Mouse (Mus musculus) left cerebral cortex, postnatal 10 days (tissue): ENCODE results near the gene Cacna1h. TPM values are rescaled to one million over a fixed set of nuclear protein-coding genes. Genes with fewer than 3 reads are reported as not detected.

Source experiments
- DNase-seq, 2 experiments: peaks; one replicate each; pipeline ENCODE4 v3.0.0; 2021 to 2022; ENCODE audit warnings: low spot score in 2 of 2, mixed read lengths in 1 of 2; ENCODE audit errors: extremely low spot score in 1 of 2
- intact Hi-C: fragments of 180-260 bp; cut with DNase I; formaldehyde crosslinking; loops from one replicate; pipeline ENCODE4 v1.15.1; 2025
- total RNA-seq, 2 experiments: library from RNA; stranded (reverse); gene quantifications; 2 replicates each; pipeline ENCODE4 v1.2.3; 2021

The Cacna1h gene
- total RNA-seq, 2 experiments from 2014 or later = 53.7 to 62.9 TPM

GRCm38 (mm10) chr17:25452246-25452965 is 18.8 kb upstream of the Cacna1h start:
- DNase-seq = no peak
- intact Hi-C loops = no loop called here

DNA sequence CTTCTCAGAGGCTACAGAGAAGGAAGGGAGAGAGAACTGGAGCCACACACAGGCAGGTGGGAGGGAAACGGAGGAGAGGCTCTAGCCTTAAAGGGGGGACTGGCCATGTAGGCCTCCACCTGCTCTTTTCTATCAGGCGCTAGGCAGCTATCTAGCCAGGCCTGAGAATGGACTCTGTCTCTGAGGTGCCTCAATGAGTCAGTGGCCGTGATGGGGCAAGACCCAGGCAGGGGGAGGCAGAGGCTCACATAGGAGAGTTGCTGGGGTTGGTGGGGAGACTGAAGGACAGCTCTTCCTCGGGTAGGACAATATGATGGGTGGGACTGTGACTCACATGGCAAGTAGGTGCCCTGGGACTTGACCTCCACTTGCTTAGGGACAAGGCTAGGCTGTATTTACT is 16.7 kb upstream of the Cacna1h start:
- no peak for DNase-seq
- intact Hi-C loops = no loop called here

DNA sequence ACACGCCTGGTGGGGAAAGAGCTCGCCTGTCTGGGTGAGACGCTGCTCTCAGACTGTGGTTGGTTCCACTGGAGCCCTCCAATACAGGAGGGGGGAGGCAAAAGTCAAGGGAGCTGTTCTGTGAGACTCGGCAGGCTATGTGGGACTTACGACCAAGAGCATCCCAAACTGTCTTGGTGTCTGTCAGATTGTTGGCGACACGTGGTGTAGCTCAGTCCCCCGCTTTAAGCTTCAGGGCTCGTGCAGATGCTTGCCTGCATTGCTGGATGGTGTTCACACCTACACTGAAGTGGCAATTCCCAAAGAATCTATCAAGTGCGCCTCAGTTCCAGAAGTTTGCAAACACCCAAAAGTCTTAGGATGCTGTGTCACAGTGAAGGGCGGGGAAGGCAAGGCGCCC is 14.3 kb upstream of the Cacna1h start:
- intact Hi-C loops = no loop called here

GRCm38 (mm10) chr17:25445841-25446240 is 12.3 kb upstream of the Cacna1h start:
- DNase-seq = no peak
- intact Hi-C loops = no loop called here

More for the DNA sequence above, 14.3 kb upstream of the Cacna1h start:
- DNase-seq = no peak

GRCm38 (mm10) chr17:25445074-25445473 is 11.5 kb upstream of the Cacna1h start:
- intact Hi-C loops = no loop called here
- DNase-seq = no peak

DNA sequence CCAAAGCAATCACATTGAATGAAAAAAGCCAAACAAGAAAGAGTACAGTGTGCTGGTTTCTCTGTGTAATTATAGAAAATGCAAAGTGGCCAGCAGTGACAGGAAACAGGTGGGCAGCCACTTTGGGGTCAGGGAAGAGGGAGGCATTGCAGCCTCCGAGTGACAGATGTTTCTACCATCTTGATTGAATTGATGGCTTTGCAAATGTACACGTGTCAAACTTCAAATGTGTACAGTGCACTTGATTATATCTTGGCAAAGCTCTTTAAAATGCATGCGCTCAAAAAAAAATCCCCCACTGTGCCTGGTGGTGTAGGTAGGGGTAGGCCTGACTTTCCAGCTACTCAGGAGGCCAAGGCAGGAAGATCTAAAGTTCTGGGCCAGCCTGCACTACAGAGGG is 9.3 kb upstream of the Cacna1h start:
- intact Hi-C loops = no loop called here
- no peak for DNase-seq

DNA sequence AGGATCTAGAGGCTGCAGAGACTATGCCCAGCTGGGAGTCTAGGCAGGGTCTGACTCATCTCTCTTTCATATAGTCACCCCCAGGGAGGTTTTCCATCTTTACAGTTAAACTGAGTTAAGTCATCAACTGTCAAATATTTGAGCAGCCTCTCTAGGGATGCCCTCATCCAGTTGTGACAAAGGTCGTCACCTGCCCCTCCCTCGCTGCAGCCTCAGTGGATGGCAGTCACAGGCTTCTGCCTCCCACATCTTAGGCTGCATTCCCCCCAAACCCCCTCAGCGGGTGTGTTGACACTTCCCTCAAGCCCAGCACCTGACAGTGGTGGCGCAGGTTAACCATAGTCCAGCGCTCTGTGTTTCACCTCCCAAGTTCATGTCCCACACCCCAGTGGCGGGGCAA is 7.8 kb upstream of the Cacna1h start:
- DNase-seq = no peak
- intact Hi-C loops = no loop called here

GRCm38 (mm10) chr17:25433223-25433616 is 363 bp downstream of the Cacna1h start:
- intact Hi-C loops = no loop called here

GRCm38 (mm10) chr17:25432433-25433181 is 976 bp downstream of the Cacna1h start:
- peak in 1 of 2 experiments; percentile 68 for DNase-seq
- intact Hi-C loops = no loop called here

More at GRCm38 (mm10) chr17:25433223-25433616, 363 bp downstream of the Cacna1h start:
- DNase-seq = no peak

- no peak for DNase-seq
- intact Hi-C loops = no loop called here
Observed at GRCm38 (mm10) chr17:25430534-25430933, 3.0 kb downstream of the Cacna1h start.

DNA sequence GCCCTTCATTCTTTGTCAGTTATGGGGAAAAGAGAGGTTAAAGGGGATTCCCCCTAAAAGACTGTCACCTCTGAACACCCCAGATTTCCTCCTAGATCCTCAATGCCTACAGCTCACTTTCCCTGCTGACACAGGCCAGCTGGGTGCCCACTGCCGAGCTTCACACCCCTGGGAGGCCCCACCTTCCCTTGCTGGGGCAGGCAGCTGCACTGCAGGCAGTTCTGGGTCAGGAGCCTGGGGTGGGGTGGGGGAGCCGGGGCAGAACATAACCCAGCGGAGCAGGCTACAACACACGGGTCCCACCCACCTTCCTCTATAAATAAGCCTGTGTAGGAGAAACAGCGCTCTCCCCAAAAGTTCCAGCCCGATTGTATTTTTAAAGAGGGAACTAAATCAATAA is 3.7 kb downstream of the Cacna1h start:
- DNase-seq = no peak
- intact Hi-C loops = no loop called here

- DNase-seq = no peak
- intact Hi-C loops = no loop called here
Observed at GRCm38 (mm10) chr17:25429240-25429639, 4.3 kb downstream of the Cacna1h start.

DNA sequence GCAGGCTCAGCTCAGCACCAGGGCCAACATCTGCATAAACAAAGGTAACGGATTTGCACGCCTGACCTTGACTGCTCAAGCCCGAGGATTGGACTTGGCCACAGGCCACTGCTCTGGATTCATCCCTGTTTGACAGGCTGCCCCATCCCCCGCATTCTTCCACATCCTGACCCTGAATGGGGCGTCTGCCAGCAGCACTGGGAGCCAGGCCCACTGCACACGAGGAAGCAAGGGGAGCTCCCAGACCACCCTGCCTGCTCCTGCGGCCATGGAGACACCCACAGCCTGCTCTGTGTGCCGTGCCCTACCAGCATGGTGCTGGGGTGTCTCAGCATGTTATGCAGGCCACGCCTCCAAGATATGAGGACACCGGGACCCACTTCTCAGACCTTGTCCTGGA is 6.1 kb downstream of the Cacna1h start:
- intact Hi-C loops = no loop called here
- DNase-seq = peak in 1 of 2 experiments; percentile 81

DNA sequence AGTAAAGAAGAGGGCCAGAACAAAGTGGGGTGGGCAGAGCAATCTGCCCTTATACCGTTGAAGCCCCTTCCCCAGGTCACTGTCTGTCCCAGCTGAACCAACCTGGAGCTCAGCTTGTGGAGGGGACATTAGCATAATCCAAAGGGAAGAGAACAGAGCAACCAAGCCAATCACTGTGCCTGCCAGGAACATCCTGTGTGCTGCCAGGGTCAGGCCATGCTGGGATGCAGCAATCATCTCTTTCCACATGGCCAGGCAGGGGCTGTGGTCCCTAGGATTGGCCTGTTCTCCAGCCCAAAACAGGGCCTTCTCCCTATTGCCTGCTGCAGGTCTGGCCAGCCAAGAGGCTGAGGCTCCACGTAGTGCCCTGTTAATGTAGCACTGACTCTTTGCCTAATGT is 7.6 kb downstream of the Cacna1h start:
- intact Hi-C loops = no loop called here
- no peak for DNase-seq

DNA sequence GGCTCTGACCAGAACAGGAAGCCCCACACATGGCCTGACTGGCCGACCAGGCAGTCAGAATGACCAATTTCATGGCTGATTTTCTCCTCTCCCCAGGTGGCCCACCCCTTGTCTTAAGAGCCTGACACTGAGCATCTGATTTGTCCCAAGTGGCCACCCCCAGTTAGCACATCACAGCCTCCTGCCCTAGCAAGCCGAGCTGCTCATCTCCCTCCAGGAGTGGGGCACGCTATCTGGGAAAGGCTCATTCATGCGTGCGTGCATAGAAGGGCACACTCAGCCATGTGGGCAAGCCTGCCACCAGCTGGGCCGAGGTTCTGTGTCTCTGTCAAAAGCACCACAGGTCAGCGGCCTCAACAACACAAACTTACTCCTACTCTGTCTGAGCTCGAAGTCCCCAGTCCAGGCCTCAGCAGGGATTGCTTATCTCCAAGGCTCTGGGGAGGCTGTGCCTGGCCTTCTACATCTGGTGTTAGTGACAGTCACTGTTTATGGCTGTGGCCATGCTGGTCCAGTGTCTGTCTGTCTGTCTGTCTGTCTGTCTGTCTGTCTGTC is 9.0 kb downstream of the Cacna1h start:
- DNase-seq = no peak
- intact Hi-C loops = no loop called here

GRCm38 (mm10) chr17:25420998-25421397 is 12.6 kb downstream of the Cacna1h start:
- no peak for DNase-seq
- intact Hi-C loops = no loop called here

DNA sequence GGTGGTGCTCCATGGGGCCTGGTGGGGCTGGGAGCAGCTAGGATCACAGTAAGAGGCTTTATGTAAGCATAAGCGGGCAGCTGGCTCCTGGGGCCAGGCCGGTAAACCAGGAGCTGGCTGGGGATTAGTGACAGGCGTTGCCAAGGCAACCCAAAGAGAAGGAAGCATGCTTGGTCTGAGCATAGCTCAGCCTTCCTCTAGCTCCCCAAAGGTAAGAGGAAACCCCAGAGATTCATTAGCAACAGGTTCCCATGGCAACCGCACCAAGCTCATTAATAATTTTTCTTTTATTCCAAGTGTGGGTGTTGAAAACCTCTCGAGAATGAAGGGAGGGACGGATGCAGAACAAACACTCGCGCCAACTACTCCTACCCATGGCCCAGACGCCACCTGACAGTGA is 14.7 kb downstream of the Cacna1h start:
- intact Hi-C loops = no loop called here
- DNase-seq = peak in 1 of 2 experiments; percentile 38

DNA sequence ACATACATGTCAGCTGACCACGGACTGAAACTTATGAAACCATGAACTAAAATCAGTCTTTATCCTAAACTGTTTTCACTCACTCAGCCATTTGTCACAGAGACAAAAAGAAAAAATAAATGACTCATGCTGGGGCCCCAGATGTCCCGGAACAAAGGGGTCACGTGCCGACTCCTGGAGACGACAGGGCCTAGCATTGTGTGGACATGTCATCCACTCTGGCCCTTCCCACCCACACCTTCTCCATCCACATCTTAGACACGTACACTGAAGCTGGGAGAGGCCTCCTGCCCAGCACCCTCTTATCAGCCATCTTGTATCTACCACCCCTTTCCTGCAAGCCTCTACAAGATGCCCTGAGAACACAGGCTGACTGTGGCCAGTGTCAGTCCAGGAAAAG is 15.6 kb downstream of the Cacna1h start:
- DNase-seq = no peak
- intact Hi-C loops = no loop called here

GRCm38 (mm10) chr17:25416219-25416618 is 17.4 kb downstream of the Cacna1h start:
- intact Hi-C loops = no loop called here
- peak in 1 of 2 experiments; percentile 76 for DNase-seq

DNA sequence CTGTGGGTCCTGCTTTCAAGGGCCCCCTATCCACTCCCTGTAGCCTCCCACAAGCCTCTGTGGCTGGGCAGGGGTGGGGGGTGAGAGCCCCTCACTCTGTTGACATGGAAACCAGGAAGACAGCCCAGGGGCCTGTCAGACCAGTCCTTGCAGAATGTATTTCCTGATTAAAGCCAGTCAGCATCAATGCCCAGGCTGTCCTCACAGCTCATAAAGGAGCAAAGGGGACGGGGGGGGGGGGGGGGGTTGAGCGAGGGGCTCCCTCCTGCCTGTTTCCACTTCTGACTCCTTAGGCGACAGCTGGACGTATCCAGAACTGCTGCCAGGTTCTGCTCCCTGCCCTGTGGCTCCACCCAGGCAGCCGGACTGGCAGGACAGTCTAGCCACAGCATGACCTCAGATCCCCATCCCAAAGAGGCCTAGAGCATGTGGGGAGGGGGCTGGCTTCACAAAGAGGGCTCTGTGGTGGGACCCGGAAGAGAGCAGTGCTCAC is 18.1 kb downstream of the Cacna1h start:
- intact Hi-C loops = no loop called here
- DNase-seq = no peak
